Mouse (Mus musculus) kidney, adult 2 months (tissue): Measurements from ENCODE around the gene Dnajb12. TPM values are rescaled to one million over a fixed set of nuclear protein-coding genes. Genes with fewer than 3 reads are reported as not detected.
A peak's percentile ranks its signal among the peaks of the same experiment; 100 is the strongest.

Experiments
- DNase-seq: peaks from one replicate; pipeline ENCODE4 v3.0.0; 2021
- H3K27ac ChIP-seq: fragments of 200-500 bp; 2 replicates; pipeline ENCODE4 v1.5.1; 2012; ENCODE audit warnings: low read depth, low read length, control low read depth, inconsistent platforms; ENCODE audit not compliant: insufficient read depth
- H3K27me3 ChIP-seq: fragments of 200-500 bp; replicated peaks from 2 replicates; pipeline ENCODE4 v1.6.1; 2012; ENCODE audit warnings: mild to moderate bottlenecking, moderate library complexity, low read length, inconsistent platforms; ENCODE audit not compliant: control insufficient read depth, insufficient read depth
- H3K36me3 ChIP-seq: fragments of 200-500 bp; 2 replicates; pipeline ENCODE4 v1.6.1; 2012; ENCODE audit warnings: mild to moderate bottlenecking, moderate library complexity, low read length, inconsistent platforms; ENCODE audit not compliant: control insufficient read depth, insufficient read depth
- H3K4me1 ChIP-seq: fragments of 200-500 bp; 2 replicates; pipeline ENCODE4 v1.6.1; 2011; ENCODE audit warnings: low read length; ENCODE audit not compliant: control insufficient read depth, insufficient read depth
- H3K4me3 ChIP-seq: fragments of 200-500 bp; 2 replicates; pipeline ENCODE4 v1.5.1; 2011; ENCODE audit warnings: mild to moderate bottlenecking, low read depth, low read length, control low read depth; ENCODE audit not compliant: insufficient read depth
- CTCF ChIP-seq: fragments of 200-500 bp; conservative IDR thresholded peaks from 2 replicates; pipeline ENCODE4 v1.5.1; 2011; ENCODE audit warnings: low read depth, mild to moderate bottlenecking, control low read depth, low read length, moderate library complexity, mixed read lengths; ENCODE audit not compliant: insufficient read depth, insufficient read length
- POLR2A ChIP-seq: fragments of 200-500 bp; IDR thresholded peaks from one replicate; pipeline ENCODE4 v1.6.1; 2011; ENCODE audit warnings: low read depth, low read length, control low read depth
- WGBS: fragments of 180-500 bp; shearing (Covaris S2); methylation state at CpG from one replicate; pipeline ENCODE4 v1.1.7; 2018; 5-methylcytosine and 5-hydroxymethylcytosine counted together
- polyA plus RNA-seq: library from polyadenylated mRNA; depleted of rRNA; stranded (reverse); fragments of >200 nt; gene quantifications from 2 replicates; pipeline ENCODE4 v1.2.3, GENCODE M21; 2012

Dnajb12 gene
- polyA plus RNA-seq, 1 experiment, result 85.8 TPM

DNA sequence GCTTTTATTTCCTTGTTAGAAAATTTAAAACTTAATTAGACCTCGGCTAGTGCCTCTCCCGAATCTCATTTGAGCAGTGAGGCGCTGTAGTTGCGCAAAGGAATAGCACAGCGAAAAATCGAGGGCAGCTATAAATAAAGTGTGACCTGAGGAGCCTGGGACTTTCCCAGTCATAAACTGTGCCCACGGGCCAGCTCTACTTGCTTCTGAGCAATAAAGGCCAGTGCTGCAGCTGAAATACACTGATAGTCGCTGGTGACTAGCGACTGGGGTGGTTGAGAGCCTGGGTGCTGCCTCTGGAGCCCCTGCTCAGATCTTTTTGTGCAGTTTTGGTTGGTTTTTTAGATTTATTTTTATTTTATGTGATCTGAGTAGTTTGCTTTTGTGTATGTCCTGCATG, 34.7 kb upstream of the Dnajb12 start:
- H3K27ac ChIP-seq, result no peak overlapping the region
- H3K4me3 ChIP-seq, result no peak overlapping the region
- DNase-seq, result no peak
- H3K36me3 ChIP-seq, result no peaks in the 10 kb centered on the region
- peaks cover 14% of the 10 kb centered on the region for H3K4me1 ChIP-seq
- no peaks in the 10 kb centered on the region for H3K27me3 ChIP-seq
- 51% methylated on average over 9 of the region's 9 CpGs for WGBS
- TF ChIP-seq CTCF, result no peak

DNA sequence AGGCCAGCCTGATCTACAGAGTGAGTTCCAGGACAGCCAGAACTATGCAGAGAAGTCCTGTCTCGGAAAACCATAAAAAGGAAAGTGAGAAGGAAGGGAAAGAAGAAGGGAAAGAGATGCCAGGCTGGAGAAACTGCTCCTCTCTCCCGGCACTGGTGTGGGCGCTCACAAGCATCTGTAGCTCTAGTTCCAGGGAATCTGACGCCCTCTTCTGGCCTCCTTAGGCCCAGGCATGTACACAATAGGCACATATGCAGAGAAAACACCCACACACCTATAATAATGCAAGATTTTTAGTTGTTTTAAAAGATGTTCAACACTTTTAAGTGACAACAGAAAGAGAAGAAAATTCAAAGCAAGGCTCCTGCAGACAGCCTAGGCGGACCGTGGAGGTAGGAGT, 32.9 kb upstream of the Dnajb12 start:
- 0 out of 2 replicates have a peak, but pooled peaks have one; percentile 14 for TF ChIP-seq CTCF
- TF ChIP-seq POLR2A, result no peak
- no peaks in the 10 kb centered on the region for H3K36me3 ChIP-seq
- DNase-seq, result no peak
- H3K4me1 ChIP-seq, result peaks cover 17% of the 10 kb centered on the region
- 91% methylated on average over 6 of the region's 6 CpGs for WGBS
- no peaks in the 10 kb centered on the region for H3K27me3 ChIP-seq
- H3K4me3 ChIP-seq, result no peak overlapping the region
- H3K27ac ChIP-seq, result no peak overlapping the region

DNA sequence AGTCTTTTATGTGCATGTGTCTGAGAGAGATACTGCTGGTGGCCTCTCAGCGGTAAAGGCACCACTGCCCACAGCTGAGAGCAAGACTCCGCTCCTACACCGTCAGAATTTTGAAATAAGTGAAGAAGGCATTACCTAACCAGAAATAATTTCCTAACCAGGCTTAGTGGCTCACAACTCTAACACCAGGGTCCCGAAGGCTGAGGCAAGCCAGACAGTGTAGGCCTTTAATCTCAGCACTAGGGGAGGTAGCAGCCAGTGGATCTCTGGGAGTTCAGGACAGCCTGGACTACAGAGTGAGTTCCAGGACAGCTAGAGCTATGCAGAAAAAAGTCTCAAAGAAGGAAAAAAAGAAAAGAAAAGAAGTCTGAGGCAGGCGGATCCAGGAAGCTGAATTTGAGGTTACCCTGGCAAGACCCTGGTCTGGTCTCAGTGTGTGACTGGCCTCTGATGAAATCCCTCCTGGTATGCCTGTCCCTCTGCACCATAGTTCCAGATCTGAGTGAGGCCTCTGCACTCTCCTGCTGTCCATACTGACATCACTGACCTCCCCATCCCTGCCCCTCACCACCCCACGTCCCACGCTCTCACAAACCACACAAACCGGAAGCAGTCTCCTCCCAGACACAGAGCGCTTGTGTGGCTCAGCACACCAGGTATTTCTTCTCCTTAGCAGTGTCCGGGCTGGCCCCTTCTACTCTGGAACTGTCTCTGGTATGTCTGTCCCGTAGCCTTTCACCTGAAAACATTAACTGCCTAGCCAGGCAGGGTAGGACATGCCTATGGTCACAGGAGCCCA, 31.1 kb upstream of the Dnajb12 start:
- Histone ChIP-seq H3K27me3 (no peaks in the 10 kb centered on the region), H3K36me3 (no peaks in the 10 kb centered on the region), H3K4me1 (peaks cover 17% of the 10 kb centered on the region), H3K27ac (no peak overlapping the region), H3K4me3 (no peak overlapping the region)
- TF ChIP-seq CTCF, result no peak
- TF ChIP-seq POLR2A, result no peak
- 72% methylated on average over 11 of the region's 11 CpGs for WGBS
- no peak for DNase-seq

DNA sequence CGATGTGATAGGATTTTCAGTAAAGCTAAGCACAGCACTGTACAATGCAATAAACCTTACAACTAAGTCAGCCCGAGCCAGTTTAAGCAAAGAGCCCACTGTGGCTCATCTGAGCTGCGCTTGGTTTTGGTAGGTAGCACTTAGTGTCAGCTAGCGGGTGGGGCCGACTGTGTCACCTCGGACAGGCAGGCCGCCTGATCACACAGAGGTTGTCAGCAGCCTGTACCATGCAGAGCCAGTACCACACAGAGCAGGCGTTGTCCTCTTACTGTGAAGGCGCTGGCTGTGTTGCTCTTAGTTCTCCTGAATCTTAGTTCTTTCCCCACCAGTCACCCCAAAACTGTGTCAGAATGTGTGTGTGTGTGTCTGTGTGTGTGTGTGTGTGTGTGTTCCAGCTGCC, 30.4 kb upstream of the Dnajb12 start:
- no peak for TF ChIP-seq CTCF
- TF ChIP-seq POLR2A, result no peak
- H3K27ac ChIP-seq, result peak overlapping the region; percentile 65
- DNase-seq, result peak; percentile 17
- no peak overlapping the region for H3K4me3 ChIP-seq
- peaks cover 17% of the 10 kb centered on the region for H3K4me1 ChIP-seq
- no peaks in the 10 kb centered on the region for H3K36me3 ChIP-seq
- H3K27me3 ChIP-seq, result no peaks in the 10 kb centered on the region
- 62% methylated on average over 9 of the region's 9 CpGs for WGBS

DNA sequence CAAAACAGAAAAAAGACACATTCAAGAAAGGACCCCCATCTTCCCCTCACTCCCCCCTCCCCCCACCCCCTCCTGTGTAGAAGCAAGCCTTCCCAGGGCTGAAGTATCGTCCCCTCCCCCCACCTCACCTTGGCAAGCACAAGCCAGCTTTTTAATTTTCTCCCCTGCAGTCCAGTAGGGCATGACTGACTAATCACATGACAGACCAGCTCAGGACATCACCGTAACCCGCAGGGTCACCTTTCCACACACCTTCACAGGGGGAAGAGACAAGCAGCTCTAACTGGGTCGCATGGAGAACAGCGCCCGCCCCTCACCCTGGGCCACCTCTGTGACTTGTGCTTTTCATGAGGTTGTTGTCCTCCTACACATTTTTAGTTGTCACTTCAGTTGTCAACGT, 30.0 kb upstream of the Dnajb12 start:
- 47% methylated on average over 7 of the region's 7 CpGs for WGBS
- no peaks in the 10 kb centered on the region for H3K27me3 ChIP-seq
- DNase-seq, result peak; percentile 81
- H3K27ac ChIP-seq, result peak overlapping the region; percentile 72
- H3K4me3 ChIP-seq, result no peak overlapping the region
- peaks cover 17% of the 10 kb centered on the region for H3K4me1 ChIP-seq
- H3K36me3 ChIP-seq, result no peaks in the 10 kb centered on the region
- no peak for TF ChIP-seq CTCF

DNA sequence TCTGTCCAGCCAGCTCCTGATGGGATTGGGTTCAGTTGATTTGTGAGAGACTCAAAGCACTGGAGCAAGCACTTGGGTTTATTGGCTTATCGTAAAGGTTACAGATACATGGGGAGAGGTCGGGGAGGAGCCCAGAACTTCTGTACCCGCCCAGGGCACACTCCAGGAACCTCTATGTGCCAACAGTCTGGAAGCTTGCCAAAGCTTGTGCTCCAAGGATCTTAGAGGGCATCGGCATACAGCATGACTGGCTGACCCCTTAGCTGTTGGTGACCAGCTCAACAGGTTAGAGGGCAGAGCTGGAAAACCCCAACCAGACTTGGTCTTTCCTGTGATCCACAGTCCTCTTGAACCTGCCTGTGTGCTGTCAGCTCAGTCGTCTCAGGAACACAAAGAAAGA, 22.2 kb upstream of the Dnajb12 start:
- H3K27me3 ChIP-seq, result no peaks in the 10 kb centered on the region
- no peak for TF ChIP-seq POLR2A
- no peak for TF ChIP-seq CTCF
- H3K4me1 ChIP-seq, result no peaks in the 10 kb centered on the region
- H3K4me3 ChIP-seq, result no peak overlapping the region
- DNase-seq, result peak; percentile 57
- WGBS, result 39% methylated on average over 5 of the region's 5 CpGs
- no peaks in the 10 kb centered on the region for H3K36me3 ChIP-seq
- H3K27ac ChIP-seq, result no peak overlapping the region

DNA sequence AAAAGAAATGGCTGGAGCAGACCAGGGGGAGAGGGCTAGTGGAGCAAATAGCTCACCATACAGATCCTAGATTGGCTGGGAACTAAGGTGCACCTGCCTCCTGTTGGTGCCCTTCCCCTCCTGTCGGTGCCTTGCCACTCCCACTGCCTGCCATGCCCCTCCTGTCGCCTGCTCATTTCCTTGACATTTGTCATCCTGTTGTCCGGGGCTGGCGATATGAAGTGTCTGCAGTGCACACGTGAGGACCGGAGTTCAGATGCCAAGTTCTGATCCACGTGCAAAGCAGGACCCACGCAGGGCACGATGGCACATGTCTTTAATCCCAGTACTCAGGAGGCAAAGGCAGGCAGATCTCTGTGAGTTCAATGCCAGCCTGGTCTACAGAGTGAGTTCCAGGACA, 18.7 kb upstream of the Dnajb12 start:
- no peaks in the 10 kb centered on the region for H3K36me3 ChIP-seq
- no peaks in the 10 kb centered on the region for H3K4me1 ChIP-seq
- TF ChIP-seq CTCF (no peak), POLR2A (no peak)
- no peak overlapping the region for H3K27ac ChIP-seq
- no peak overlapping the region for H3K4me3 ChIP-seq
- no peak for DNase-seq
- WGBS, result 71% methylated on average over 9 of the region's 9 CpGs
- no peaks in the 10 kb centered on the region for H3K27me3 ChIP-seq
